Mouse (Mus musculus) ovary, adult 10 weeks (tissue): Measurements from ENCODE around the gene Gm4216. TPM values are rescaled to one million over a fixed set of nuclear protein-coding genes. Genes with fewer than 3 reads are reported as not detected.

Experiments used
- polyA plus RNA-seq: library from polyadenylated mRNA; stranded (reverse); fragments of 350-450 nt; fragmentation: Illumina TruSeq; extraction: RNeasy Lipid Tissue Mini Kit (QIAGEN cat#74804); gene quantifications from one replicate; pipeline ENCODE4 v1.2.3, GENCODE M21; 2014

Gm4216 gene
- not detected for polyA plus RNA-seq

GRCm38 (mm10) chr7:23019823-23020222, at the start of gene Gm4216:
Gene Gm4216 (minus strand): TSS chr7:23019923.

GRCm38 (mm10) chr7:23067356-23067755, 47.6 kb upstream of the Gm4216 start, which contains the start of gene Gm8720:
Gene Gm8720 (minus strand): TSS chr7:23067456.

GRCm38 (mm10) chr7:23055240-23055639, 35.5 kb upstream of the Gm4216 start, which contains the start of gene Vmn1r163:
Gene Vmn1r163 (plus strand): TSS chr7:23055540.

GRCm38 (mm10) chr7:22984573-22984972, 35.1 kb downstream of the Gm4216 start, which contains the start of gene Gm4214:
Gene Gm4214 (minus strand): TSS chr7:22984673.

Other genes starting within 250 kb of the Gm4216 start
- not detected for gene Vmn1r158, start 229.1 kb downstream of the Gm4216 start, polyA plus RNA-seq
- not detected for gene Vmn1r159, start 176.3 kb downstream of the Gm4216 start, polyA plus RNA-seq
- not detected for gene Vmn1r160, start 148.7 kb downstream of the Gm4216 start, polyA plus RNA-seq
- gene Gm4214, start 35.2 kb downstream of the Gm4216 start, polyA plus RNA-seq, result not detected
- gene Vmn1r163, start 35.6 kb upstream of the Gm4216 start, polyA plus RNA-seq, result not detected
- gene Gm8720, start 47.5 kb upstream of the Gm4216 start, polyA plus RNA-seq, result not detected
- not detected for gene Gm10662, start 124.6 kb upstream of the Gm4216 start, polyA plus RNA-seq
- not detected for gene Vmn1r165, start 197.4 kb upstream of the Gm4216 start, polyA plus RNA-seq
- not detected for gene Vmn1r166, start 231.8 kb upstream of the Gm4216 start, polyA plus RNA-seq